Mouse (Mus musculus) 416B (cell line): ENCODE measurements at regions not wholly inside any gene's neighbourhood (a gene's known extent, or its start where the extent isn't known, plus 50 kb on each side); places are given as distances from the start of the nearest gene placed in this dataset.
"Not testable (repeated sequence)": the region's sequence is repeated elsewhere in the genome, so short reads cannot be mapped to it uniquely, and the experiment has no call there.

Source experiments
- DNase-seq: peaks from one replicate; pipeline ENCODE4 v3.0.0; 2011; ENCODE audit warnings: low read depth

- no peak for DNase-seq
These were observed 93.7 kb upstream of the Ptgfr start for GRCm38 (mm10) chr3:151931096-151931495.

- peak; percentile 24 for DNase-seq
These were observed 76.6 kb upstream of the Ptgfr start for GRCm38 (mm10) chr3:151914010-151914513.

- DNase-seq = not testable (repeated sequence)
These were observed 74.9 kb upstream of the Ptgfr start for GRCm38 (mm10) chr3:151912292-151912691.

GRCm38 (mm10) chr3:151910851-151911250 is 73.4 kb upstream of the Ptgfr start:
- DNase-seq = no peak

- no peak for DNase-seq
These were observed 71.9 kb upstream of the Ptgfr start for GRCm38 (mm10) chr3:151909344-151909743.

GRCm38 (mm10) chr3:151908886-151909285 is 71.5 kb upstream of the Ptgfr start:
- DNase-seq = no peak

GRCm38 (mm10) chr3:151905775-151906174 is 68.3 kb upstream of the Ptgfr start:
- DNase-seq = no peak

- no peak for DNase-seq
These were observed 65.7 kb upstream of the Ptgfr start for GRCm38 (mm10) chr3:151903169-151903568.

GRCm38 (mm10) chr3:151902216-151902827 is 64.9 kb upstream of the Ptgfr start:
- DNase-seq = no peak

GRCm38 (mm10) chr3:151899676-151900075 is 62.2 kb upstream of the Ptgfr start:
- DNase-seq = no peak

- no peak for DNase-seq
These were observed 61.7 kb upstream of the Ptgfr start for GRCm38 (mm10) chr3:151899094-151899493.

GRCm38 (mm10) chr3:151896320-151896719 is 58.9 kb upstream of the Ptgfr start:
- DNase-seq = no peak

GRCm38 (mm10) chr3:151894712-151895111 is 57.3 kb upstream of the Ptgfr start:
- DNase-seq = no peak

- no peak for DNase-seq
These were observed 56.2 kb upstream of the Ptgfr start for GRCm38 (mm10) chr3:151893421-151894235.

- DNase-seq = no peak
These were observed 54.4 kb upstream of the Ptgfr start for GRCm38 (mm10) chr3:151891760-151892253.

GRCm38 (mm10) chr3:151891336-151891735 is 53.9 kb upstream of the Ptgfr start:
- DNase-seq = no peak

- DNase-seq = no peak
These were observed 52.3 kb upstream of the Ptgfr start for GRCm38 (mm10) chr3:151889738-151890137.
